Mouse (Mus musculus): ENCODE measurements around the gene Prkaca.

GRCm38 (mm10) chr8:83955958-83956218 is 16.9 kb upstream of the Prkaca start:
- TF ChIP-seq NRF1 (IDR thresholded peaks at IDR 0.05; ENCODE audit: low read depth, low read length) (no peak), CTCF (conservative IDR thresholded peaks at IDR 0.05 in 1 of 2, IDR thresholded peaks at IDR 0.05 in 1 of 2; ENCODE audit: low read depth in 2 of 2, low read length in 2 of 2) (no peak)
